Mouse (Mus musculus): ENCODE measurements around the gene Evc.

The Evc gene

DNA sequence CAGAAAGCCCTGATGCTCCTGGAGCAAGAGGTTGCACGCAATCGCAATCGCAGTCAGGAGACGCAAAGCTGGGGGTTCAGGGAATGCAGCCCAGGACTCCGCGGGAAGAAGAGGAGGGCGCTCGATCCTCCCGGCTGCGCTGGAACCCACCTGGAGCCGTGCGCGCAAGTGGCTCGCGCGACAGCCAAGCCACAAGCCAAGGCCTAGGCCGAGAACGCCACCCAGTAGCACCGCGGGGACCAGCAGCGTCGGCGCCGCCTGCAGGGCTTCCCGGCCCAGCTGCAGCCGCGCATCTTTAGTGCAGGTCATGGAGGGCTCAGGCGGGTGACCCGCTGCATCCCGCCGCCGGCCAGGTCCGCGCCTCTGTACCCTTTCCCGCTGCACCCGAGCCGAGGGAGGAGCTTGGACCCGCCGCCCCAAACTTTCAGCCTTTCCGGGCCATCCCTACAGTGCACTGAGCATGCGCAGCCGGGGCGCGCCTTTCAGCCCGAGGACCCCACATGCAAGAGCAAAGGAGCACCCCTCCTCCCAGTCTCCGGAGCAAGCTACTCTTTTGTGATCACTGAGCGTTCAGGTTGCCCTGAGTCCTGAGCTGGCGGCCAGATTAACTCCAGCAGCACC, at the start of gene Evc:
TSS of gene Evc (minus strand) at position 410 of the 621 bp plus-strand sequence.
- peak; percentile 19 for DNase-seq

GRCm38 (mm10) chr5:37383570-37383969, 46.9 kb upstream of the Evc start:
- no peak for DNase-seq

GRCm38 (mm10) chr5:37380641-37381040, 43.9 kb upstream of the Evc start:
- no peak for DNase-seq

DNA sequence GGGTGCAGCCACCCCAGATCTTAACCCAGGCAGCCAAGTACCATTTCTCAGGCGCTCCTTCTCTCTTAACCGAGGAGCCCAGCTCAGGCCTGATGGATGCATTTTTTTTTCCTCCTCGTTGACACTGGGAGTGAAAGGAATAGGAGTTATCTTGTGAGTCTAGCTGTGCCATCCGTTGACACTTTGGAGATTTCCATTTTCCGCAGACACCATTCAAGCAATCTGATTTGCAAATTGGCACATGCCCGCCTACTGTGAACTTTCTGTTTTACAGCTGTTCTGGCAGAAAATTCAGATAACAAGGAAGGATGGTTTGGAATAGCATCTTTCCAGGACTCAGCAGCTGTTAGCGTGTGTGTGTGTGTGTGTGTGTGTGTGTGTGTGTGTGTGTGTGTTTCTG, 40.7 kb upstream of the Evc start:
- no peak for DNase-seq

DNA sequence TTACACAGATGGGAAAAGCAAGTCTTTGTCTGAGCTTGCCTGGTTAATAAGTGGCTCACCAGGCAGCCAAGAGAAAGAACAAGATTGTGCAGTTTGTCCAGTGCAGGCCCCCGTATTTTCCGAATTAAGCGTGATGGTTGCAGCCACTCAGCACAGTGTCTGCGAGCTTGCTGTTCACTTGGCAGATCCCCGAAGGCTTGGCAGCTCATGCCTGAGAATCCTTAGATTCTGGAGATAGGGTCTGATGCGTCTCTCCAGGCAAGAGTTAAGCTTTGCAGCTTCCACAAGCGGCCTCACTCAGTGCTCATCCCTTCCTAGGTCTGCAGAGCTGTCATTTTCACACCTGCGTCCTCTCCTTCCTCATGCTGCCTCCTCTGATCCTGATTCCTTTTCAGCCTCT, 32.1 kb upstream of the Evc start:
- DNase-seq: no peak

- DNase-seq: no peak
Observed at GRCm38 (mm10) chr5:37365751-37366150, 29.1 kb upstream of the Evc start.

- no peak for DNase-seq
Observed at GRCm38 (mm10) chr5:37363284-37363683, 26.6 kb upstream of the Evc start.

- no peak for DNase-seq
Observed at GRCm38 (mm10) chr5:37362618-37363017, 25.9 kb upstream of the Evc start.

DNA sequence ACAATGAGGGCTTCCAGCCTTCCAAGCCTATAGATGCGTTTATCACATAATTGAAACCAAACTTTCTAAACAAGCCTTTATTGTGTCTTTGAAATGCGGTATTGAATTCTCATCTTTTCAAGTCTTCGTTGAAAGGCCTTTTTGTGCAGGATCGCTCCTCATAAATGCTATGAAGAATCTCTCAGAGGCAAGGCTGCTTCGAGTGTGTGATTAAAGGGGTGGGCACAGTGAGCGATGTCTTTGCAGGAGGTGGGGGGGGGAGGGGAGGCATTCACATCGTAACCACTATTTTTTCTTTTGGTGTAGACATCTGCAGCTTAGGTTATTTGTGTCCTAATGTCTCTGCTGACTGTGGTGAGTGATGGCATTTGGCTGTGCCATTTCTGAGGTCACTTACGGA, 19.3 kb upstream of the Evc start:
- no peak for DNase-seq

- peak; percentile 29 for DNase-seq
Observed at GRCm38 (mm10) chr5:37354385-37354784, 17.7 kb upstream of the Evc start.

- DNase-seq: no peak
Observed at GRCm38 (mm10) chr5:37351791-37352190, 15.1 kb upstream of the Evc start.

- no peak for DNase-seq
Observed at GRCm38 (mm10) chr5:37343962-37344361, 7.3 kb upstream of the Evc start.

GRCm38 (mm10) chr5:37338288-37338687, 1.6 kb upstream of the Evc start, which contains the start of gene Evc2:
Gene Evc2, plus strand, starts transcription at chr5:37338499.
- DNase-seq: peak; percentile 9

DNA sequence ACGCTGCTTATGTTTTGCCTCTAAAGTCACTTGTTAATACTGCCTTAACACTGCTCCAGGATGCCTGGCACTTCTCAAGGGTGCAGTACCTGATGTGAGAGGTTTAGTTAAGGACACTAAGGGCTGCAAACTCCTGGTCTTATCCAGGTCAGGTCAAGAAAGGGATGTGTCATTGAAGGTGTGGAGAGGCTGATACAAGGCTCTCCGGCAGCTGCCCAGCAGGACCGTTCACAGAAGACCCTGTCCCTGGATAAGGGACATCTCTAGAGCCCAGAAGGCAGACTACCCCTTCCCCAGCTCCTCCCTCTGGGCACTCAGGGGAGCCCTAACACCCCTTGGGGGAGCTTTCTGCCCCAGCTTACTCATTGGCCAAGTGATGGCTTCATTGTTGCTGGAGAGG, 1.0 kb upstream of the Evc start:
- no peak for DNase-seq

GRCm38 (mm10) chr5:37335061-37335460, 1.6 kb downstream of the Evc start:
- no peak for DNase-seq

DNA sequence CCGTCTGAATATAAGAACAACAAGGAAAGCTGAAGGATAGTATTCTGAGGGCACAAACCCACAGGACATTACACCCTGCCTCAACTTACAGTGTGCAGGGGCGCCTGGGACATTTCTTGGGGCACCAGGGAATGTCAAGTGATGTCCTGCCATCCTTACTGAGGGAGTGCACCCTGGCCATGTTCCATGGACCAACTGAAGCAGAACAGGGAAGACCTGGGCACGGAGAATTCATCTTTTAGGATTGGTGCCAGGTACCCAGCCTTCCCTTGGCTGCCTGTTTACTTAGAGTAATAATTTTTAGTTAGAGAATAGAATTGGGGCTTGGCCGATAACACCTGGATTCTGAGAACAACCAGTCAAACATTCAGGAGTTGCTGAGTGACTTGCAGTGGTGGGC, 4.6 kb downstream of the Evc start:
- no peak for DNase-seq

DNA sequence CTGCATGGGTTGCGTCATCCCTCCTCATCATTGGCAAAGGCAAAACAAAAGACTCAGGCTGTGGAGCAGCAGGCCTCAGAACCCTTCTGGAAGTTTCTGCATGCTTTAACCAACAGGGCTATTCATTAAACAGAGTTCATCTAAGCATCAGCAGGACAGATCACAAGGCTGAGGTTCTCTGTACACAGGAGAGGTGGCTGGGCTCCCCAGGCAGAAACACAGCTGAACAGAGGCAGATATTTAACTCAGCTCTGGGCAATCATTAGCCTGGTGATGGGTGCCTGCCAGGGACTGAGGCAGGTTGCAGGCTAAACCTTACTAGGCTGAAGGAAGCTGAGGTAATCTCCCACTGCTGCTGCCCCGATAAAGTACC, 5.6 kb downstream of the Evc start:
- DNase-seq: no peak

DNA sequence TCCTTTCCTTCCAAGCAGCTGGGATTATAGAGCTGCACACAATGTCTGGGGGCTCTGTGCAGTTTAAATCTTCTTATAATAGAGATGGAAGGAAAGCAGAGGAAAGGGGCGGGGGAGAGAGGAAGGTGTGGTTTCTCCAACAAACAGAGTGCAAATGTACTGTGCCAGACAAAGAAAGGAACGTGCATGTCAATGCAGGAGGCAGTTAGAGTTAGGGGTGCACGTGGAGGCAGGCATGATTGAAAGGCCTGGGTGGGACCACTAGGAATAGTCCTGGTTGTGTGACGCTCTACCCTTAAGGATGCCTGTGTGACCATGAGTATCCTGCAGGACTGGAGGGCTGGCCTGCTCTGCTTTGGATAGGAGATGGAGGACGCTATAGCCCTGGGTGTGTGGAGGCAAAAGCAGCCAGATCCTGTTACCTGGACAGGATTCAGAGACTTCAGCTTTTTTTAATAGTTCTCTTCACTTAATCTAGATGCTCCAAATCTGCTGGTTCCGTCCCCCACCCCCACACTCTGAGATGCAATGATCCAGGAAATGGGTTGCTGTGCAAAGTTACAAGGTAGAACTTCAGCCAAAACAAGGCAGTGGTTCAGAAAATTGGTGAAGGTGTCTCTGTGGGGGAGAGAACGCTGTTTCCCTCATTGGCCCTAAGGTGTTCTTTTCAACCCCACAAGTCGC, 6.1 kb downstream of the Evc start:
- no peak for DNase-seq

DNA sequence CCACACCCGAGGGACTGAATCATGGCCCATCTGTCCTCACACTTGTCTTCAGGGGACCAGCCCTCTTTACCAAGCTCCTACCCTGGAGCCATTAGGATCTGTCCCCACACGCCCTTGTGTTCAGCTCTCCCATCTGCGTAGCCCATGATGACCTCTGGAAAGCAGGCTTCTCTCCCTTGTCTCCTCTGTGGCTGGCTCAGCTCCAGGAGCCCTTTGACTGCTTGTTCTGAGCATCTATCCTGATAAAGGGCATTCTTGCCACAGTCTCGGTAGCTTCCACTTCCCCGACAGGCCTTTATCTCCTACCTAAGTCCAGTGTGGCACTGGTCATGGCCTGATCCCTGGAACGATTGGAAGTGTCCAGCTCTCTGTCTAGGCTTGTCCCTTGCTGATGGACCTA, 10.0 kb downstream of the Evc start:
- no peak for DNase-seq

GRCm38 (mm10) chr5:37320761-37321160, 15.9 kb downstream of the Evc start:
- no peak for DNase-seq

GRCm38 (mm10) chr5:37320174-37320573, 16.5 kb downstream of the Evc start:
- no peak for DNase-seq

DNA sequence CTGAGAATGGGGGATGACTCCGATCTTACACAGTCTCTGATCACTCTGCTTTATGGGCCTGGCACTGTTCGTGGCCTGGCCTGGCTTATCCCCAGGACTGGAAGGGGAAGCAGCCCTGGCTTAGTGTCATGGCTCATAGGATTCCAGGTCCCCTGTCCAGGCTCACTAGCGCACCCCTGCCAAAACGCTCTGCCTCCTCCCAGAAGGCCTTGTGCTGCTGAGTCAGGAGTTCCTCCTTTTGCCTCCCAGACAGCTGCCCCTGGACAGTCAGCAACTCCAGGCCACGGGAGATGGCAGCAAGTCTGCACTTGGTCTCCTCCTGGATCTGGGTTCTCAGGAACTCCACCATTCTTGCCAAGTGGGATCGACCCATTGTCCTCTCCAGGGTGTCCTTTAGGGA, 18.0 kb downstream of the Evc start:
- no peak for DNase-seq

DNA sequence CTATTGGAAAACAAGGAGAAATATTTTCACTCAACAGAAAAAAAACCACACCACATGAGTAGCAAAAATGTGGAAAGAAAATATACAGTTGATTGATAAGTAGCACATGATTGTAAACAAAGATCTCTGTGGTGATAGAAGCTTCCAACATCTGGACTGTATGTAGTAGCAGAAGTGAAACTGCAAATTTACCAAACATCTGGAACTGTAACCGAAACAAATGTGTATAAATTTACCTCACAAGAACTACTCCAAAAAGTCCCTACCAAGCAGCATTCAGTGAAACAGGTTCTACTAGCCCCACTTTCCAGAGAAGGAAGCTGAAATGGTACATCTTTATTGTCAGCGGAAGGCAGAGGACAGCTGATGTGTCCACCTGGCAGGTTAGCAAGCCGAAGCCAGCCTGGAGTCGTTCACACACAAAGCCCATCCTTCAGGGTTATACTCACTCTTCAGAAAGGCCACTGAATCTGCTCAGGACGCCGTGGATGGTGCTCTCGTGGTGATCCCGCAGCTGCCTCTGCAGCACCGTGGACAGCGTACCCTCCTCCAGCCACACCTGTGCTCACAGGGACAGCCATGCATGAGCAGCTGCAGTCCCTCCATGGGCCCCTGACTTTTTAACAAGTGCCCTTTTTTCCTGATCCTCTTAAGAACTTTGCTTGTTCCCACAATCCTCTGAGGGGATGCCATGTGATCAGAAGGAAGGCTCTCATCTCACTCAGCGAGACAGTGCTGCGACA, 23.5 kb downstream of the Evc start:
- DNase-seq: no peak

DNA sequence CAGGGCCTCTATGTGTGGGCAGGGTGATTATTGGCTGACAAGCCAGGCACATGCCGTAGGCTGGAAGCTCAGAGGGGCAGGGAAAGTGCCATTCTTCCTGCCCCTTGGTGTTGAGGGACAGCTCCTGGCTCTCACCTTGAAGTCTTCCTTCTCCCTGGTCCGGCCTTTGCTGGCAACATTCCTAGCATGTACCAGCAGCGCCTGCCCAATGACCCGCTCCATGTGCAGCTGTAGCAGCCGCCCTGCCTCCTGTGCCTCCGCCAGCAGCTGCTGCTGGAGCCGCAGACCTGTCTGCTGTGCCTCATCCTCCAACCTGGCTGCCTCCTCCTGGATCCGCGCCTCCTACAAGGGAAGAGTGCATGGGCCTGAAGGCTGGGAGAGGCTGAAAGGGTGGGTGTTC, 26.7 kb downstream of the Evc start:
- no peak for DNase-seq

Measured in thymus, postnatal 14 days (tissue).